In the genomic region with DNA sequence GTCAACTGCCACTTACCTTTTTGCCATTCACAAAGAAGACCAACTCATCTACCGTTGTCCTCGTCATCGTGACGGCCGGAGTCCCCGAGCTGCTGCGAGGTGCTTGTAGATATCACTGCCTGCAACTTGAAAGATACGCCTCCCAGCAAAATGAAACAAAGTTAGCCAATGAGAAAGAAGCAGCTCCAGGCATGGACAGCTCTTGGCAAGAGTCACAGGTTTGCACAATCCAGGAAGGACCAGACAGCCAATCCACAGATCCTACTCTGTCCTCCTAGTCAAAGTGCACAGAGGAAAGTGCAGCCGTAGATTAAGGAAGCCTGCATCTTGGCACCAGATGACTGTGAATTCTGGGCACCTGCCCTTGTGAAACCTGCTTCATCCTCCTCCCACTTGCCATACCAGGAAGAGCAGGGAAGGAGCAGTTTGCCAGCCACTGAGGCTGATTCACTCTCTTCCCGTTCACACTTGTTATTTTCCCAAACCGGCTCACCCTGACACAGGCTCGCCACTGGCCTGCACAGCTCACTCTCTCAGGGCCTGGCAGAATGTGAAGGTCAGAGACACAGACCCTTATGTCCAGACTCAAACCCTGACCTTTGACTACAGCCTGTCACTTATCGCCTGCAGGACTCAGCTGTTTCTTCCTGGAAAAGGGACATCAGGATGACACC, we compare ENCODE assay signal across 9 mouse cellular contexts. TPM values are rescaled to one million over a fixed set of nuclear protein-coding genes. Genes with fewer than 3 reads are reported as not detected.
A peak's percentile ranks its signal among the peaks of the same experiment; 100 is the strongest.
DNase-seq lines count a peak whose midpoint lies in the region; ATAC-seq and TF ChIP-seq lines count a peak whose summit lies in the region.
"Had no signal": no experiment of that assay in that cellular context is flagged by ENCODE, and none has a peak within 500 bp of the region (broad histone marks: within the 10 kb centered on the region; RNA-seq: fewer than 3 reads in every experiment).

TSS of gene Xdh (minus strand) at position 135 of the 674 bp plus-strand sequence.

- TF ChIP-seq POLR2A in lung, adult 2 months (IDR thresholded peaks at IDR 0.05; ENCODE audit: borderline replicate concordance, extremely low read depth, low read depth, low read length) = peak; percentile 98

- no peaks in the 10 kb centered on the region for H3K27me3 ChIP-seq in heart, embryonic 10.5 days (ENCODE audit: insufficient read depth, poor library complexity, severe bottlenecking)
- H3K27me3 ChIP-seq in heart, embryonic 15.5 days = no peaks in the 10 kb centered on the region
- H3K27me3 ChIP-seq in forebrain, embryonic 14.5 days (replicated peaks; ENCODE audit: control insufficient read depth, insufficient read depth, low read length) = no peaks in the 10 kb centered on the region
- H3K27me3 ChIP-seq: hindbrain, embryonic 15.5 days had no signal

- H3K36me3 ChIP-seq in heart, embryonic 10.5 days = no peaks in the 10 kb centered on the region
- no peaks in the 10 kb centered on the region for H3K36me3 ChIP-seq in heart, embryonic 15.5 days
- H3K36me3 ChIP-seq in forebrain, embryonic 14.5 days (ENCODE audit: control insufficient read depth, insufficient read depth, low read length) = no peaks in the 10 kb centered on the region
- H3K36me3 ChIP-seq: hindbrain, embryonic 15.5 days had no signal

- no peaks in the 10 kb centered on the region for H3K9me3 ChIP-seq in heart, embryonic 10.5 days
- H3K9me3 ChIP-seq in heart, embryonic 15.5 days (replicated peaks) = no peaks in the 10 kb centered on the region
- no peaks in the 10 kb centered on the region for H3K9me3 ChIP-seq in forebrain, embryonic 14.5 days (replicated peaks; ENCODE audit: control insufficient read depth, low read length)
- H3K9me3 ChIP-seq: hindbrain, embryonic 15.5 days had no signal

- WGBS in heart, embryonic 10.5 days = 66% methylated on average over 13 of the region's 13 CpGs
- WGBS in heart, embryonic 15.5 days = 37% methylated on average over 13 of the region's 13 CpGs
- WGBS in lung, adult 2 months = 13% methylated on average over 13 of the region's 13 CpGs
- 90% methylated on average over 13 of the region's 13 CpGs for WGBS in forebrain, embryonic 14.5 days

- H3K4me2 ChIP-seq in heart, embryonic 15.5 days = peak within 1 kb of the TSS; percentile 55
- H3K4me2 ChIP-seq in forebrain, embryonic 14.5 days (ENCODE audit: low read length) = no peak within 1 kb of the TSS
- H3K4me2 ChIP-seq: hindbrain, embryonic 15.5 days had no signal

- no peak within 1 kb of the TSS for H3K27ac ChIP-seq in heart, embryonic 10.5 days
- peak within 1 kb of the TSS; percentile 11; the same call in 1 of the 2 replicates for H3K27ac ChIP-seq in heart, embryonic 15.5 days
- H3K27ac ChIP-seq in forebrain, embryonic 14.5 days (ENCODE audit: low read depth, low read length) = no peak within 1 kb of the TSS
- H3K27ac ChIP-seq: hindbrain, embryonic 15.5 days had no signal

- no peak within 1 kb of the TSS for H3K9ac ChIP-seq in heart, embryonic 15.5 days
- H3K9ac ChIP-seq in forebrain, embryonic 14.5 days (ENCODE audit: low read length) = no peak within 1 kb of the TSS
- H3K9ac ChIP-seq: hindbrain, embryonic 15.5 days had no signal

- peaks cover 5% of the 10 kb centered on the region; the same call in 1 of the 2 replicates for H3K4me1 ChIP-seq in heart, embryonic 10.5 days
- peaks cover 6% of the 10 kb centered on the region for H3K4me1 ChIP-seq in heart, embryonic 15.5 days (replicated peaks)
- H3K4me1 ChIP-seq in lung, adult 2 months (ENCODE audit: control insufficient read depth, insufficient read depth, low read length) = peaks cover 17% of the 10 kb centered on the region
- H3K4me1 ChIP-seq in forebrain, embryonic 14.5 days (ENCODE audit: control insufficient read depth, insufficient read depth, low read length) = no peaks in the 10 kb centered on the region
- H3K4me1 ChIP-seq: hindbrain, embryonic 15.5 days had no signal

- H3K4me3 ChIP-seq in heart, embryonic 10.5 days = no peak within 1 kb of the TSS
- H3K4me3 ChIP-seq in heart, embryonic 15.5 days = peak within 1 kb of the TSS; percentile 22; the same call in 1 of the 2 replicates
- H3K4me3 ChIP-seq in lung, adult 2 months (replicated peaks; ENCODE audit: extremely low read depth, low read depth, low read length) = peak within 1 kb of the TSS; percentile 100
- H3K4me3 ChIP-seq in forebrain, embryonic 14.5 days (ENCODE audit: low read depth, low read length) = no peak within 1 kb of the TSS
- H3K4me3 ChIP-seq: hindbrain, embryonic 15.5 days had no signal

- peak; percentile 77 for ATAC-seq in heart, embryonic 15.5 days (replicated peaks; ENCODE audit: insufficient number of reproducible peaks, insufficient read depth, low FRiP score, low read depth)
- no peak for ATAC-seq in forebrain, embryonic 14.5 days

- peak; percentile 88 to 94 for DNase-seq in heart, adult 18-20 months
- no peak for DNase-seq in heart, embryonic 10.5 days (ENCODE audit: low spot score)
- DNase-seq in adrenal gland, postnatal 10 days = peak; percentile 78
- DNase-seq in lung, adult 2 months = peak; percentile 69
- DNase-seq in urinary bladder, postnatal 14 days (ENCODE audit: low spot score) = peak; percentile 64
- DNase-seq in right cerebral cortex, postnatal 36 days (ENCODE audit: low spot score in 2 of 2) = no peak
- no peak for DNase-seq in forebrain, embryonic 14.5 days (ENCODE audit: low spot score)

- no peak for TF ChIP-seq CTCF in lung, adult 2 months (IDR thresholded peaks at IDR 0.05; ENCODE audit: insufficient read depth, low read length)

RNA-seq across cellular contexts. Expression of gene Xdh, which starts in this region (rescaled TPM):
- 100 to 1,000 TPM; 131 to 165 TPM for total RNA-seq in heart, adult 18-20 months (2021)
- 0.05 and 0.16 TPM in 2 replicates for polyA plus RNA-seq in heart, embryonic 10.5 days (2016; fragmentation: Nextera tagmentation; extraction: Ambion mirVana)
- total RNA-seq in adrenal gland, postnatal 10 days (2021) = 100 to 1,000 TPM in 1 of 2 experiments, 10 to 100 TPM in 1; 55.9 to 125 TPM
- 2.0 TPM in 2 replicates for polyA plus RNA-seq in heart, embryonic 15.5 days (2015; fragmentation: Nextera tagmentation; extraction: Ambion mirVana)
- polyA plus RNA-seq in lung, adult 2 months (2012; rRNA removed) = 141 and 150 TPM in 2 replicates
- polyA plus RNA-seq in forebrain, embryonic 14.5 days (2014; fragmentation: Nextera tagmentation; extraction: Ambion mirVana) = 0.09 and 0.14 TPM in 2 replicates

Comparison
In these comparisons a context has a peak if more than half of its experiments do, and no peak if none do; other contexts are left out.
1. RNA of gene Xdh (polyA plus RNA-seq): 141 to 150 TPM in lung, adult 2 months; 2.0 TPM in heart, embryonic 15.5 days, 0.05 to 0.16 TPM in heart, embryonic 10.5 days and 0.09 to 0.14 TPM in forebrain, embryonic 14.5 days; every median in the first group is over 10 times any median in the second.
2. DNase-seq: peak in heart, adult 18-20 months (2 of 2), adrenal gland, postnatal 10 days (single experiment), lung, adult 2 months (single experiment) and urinary bladder, postnatal 14 days (single experiment); none in heart, embryonic 10.5 days (single experiment), right cerebral cortex, postnatal 36 days (0 of 2) and forebrain, embryonic 14.5 days (single experiment).
3. H3K4me3 ChIP-seq: peak in heart, embryonic 15.5 days (single experiment) and lung, adult 2 months (single experiment); none in heart, embryonic 10.5 days (single experiment) and forebrain, embryonic 14.5 days (single experiment).